Mouse (Mus musculus): Measurements from ENCODE around the gene Tex14. TPM values are rescaled to one million over a fixed set of nuclear protein-coding genes. Genes with fewer than 3 reads are reported as not detected.

The Tex14 gene
- polyA plus RNA-seq, 1 experiment, result 0.55 TPM

GRCm38 (mm10) chr11:87523967-87524366 lies 119.1 kb downstream of the Tex14 start:
- no peak overlapping the region for H3K4me3 ChIP-seq (ENCODE audit: control insufficient read depth, insufficient read depth, low read length)
- no peaks in the 10 kb centered on the region for H3K36me3 ChIP-seq (ENCODE audit: control insufficient read depth, insufficient read depth, low read length)
- no peak overlapping the region for H3K27ac ChIP-seq (ENCODE audit: control insufficient read depth, insufficient read depth, low read length)
- H3K4me1 ChIP-seq (replicated peaks; ENCODE audit: control insufficient read depth, insufficient read depth, low read length), result no peaks in the 10 kb centered on the region; the same call in 1 of the 2 replicates
- no peaks in the 10 kb centered on the region for H3K27me3 ChIP-seq (ENCODE audit: control insufficient read depth, insufficient read depth, low read length)
- DNase-seq, result no peak
- no peak for TF ChIP-seq POLR2A (IDR thresholded peaks at IDR 0.05; ENCODE audit: control insufficient read depth, extremely low read depth, insufficient read depth, low read length, poor library complexity)
- TF ChIP-seq CTCF (IDR thresholded peaks at IDR 0.05; ENCODE audit: borderline replicate concordance, control insufficient read depth, extremely low read depth, insufficient read depth, low read length, poor library complexity), result no peak

GRCm38 (mm10) chr11:87524780-87525179 lies 119.9 kb downstream of the Tex14 start:
- Histone ChIP-seq H3K36me3 (ENCODE audit: control insufficient read depth, insufficient read depth, low read length) (no peaks in the 10 kb centered on the region), H3K4me3 (ENCODE audit: control insufficient read depth, insufficient read depth, low read length) (no peak overlapping the region), H3K4me1 (replicated peaks; ENCODE audit: control insufficient read depth, insufficient read depth, low read length) (no peaks in the 10 kb centered on the region; the same call in 1 of the 2 replicates), H3K27me3 (ENCODE audit: control insufficient read depth, insufficient read depth, low read length) (no peaks in the 10 kb centered on the region), H3K27ac (ENCODE audit: control insufficient read depth, insufficient read depth, low read length) (no peak overlapping the region)
- no peak for DNase-seq
- TF ChIP-seq POLR2A (IDR thresholded peaks at IDR 0.05; ENCODE audit: control insufficient read depth, extremely low read depth, insufficient read depth, low read length, poor library complexity), result no peak
- TF ChIP-seq CTCF (IDR thresholded peaks at IDR 0.05; ENCODE audit: borderline replicate concordance, control insufficient read depth, extremely low read depth, insufficient read depth, low read length, poor library complexity), result no peak

GRCm38 (mm10) chr11:87527364-87527763 lies 122.5 kb downstream of the Tex14 start:
- 52% methylated on average over 3 of the region's 3 CpGs for WGBS
- no peak for DNase-seq
- no peaks in the 10 kb centered on the region for H3K27me3 ChIP-seq (ENCODE audit: control insufficient read depth, insufficient read depth, low read length)
- H3K4me1 ChIP-seq (replicated peaks; ENCODE audit: control insufficient read depth, insufficient read depth, low read length), result no peaks in the 10 kb centered on the region; the same call in 1 of the 2 replicates
- TF ChIP-seq CTCF (IDR thresholded peaks at IDR 0.05; ENCODE audit: borderline replicate concordance, control insufficient read depth, extremely low read depth, insufficient read depth, low read length, poor library complexity) (no peak), POLR2A (IDR thresholded peaks at IDR 0.05; ENCODE audit: control insufficient read depth, extremely low read depth, insufficient read depth, low read length, poor library complexity) (no peak)
- no peak overlapping the region for H3K27ac ChIP-seq (ENCODE audit: control insufficient read depth, insufficient read depth, low read length)
- H3K36me3 ChIP-seq (ENCODE audit: control insufficient read depth, insufficient read depth, low read length), result no peaks in the 10 kb centered on the region
- no peak overlapping the region for H3K4me3 ChIP-seq (ENCODE audit: control insufficient read depth, insufficient read depth, low read length)

- Histone ChIP-seq H3K4me3 (ENCODE audit: control insufficient read depth, insufficient read depth, low read length) (no peak overlapping the region), H3K36me3 (ENCODE audit: control insufficient read depth, insufficient read depth, low read length) (no peaks in the 10 kb centered on the region), H3K27me3 (ENCODE audit: control insufficient read depth, insufficient read depth, low read length) (no peaks in the 10 kb centered on the region), H3K27ac (ENCODE audit: control insufficient read depth, insufficient read depth, low read length) (no peak overlapping the region), H3K4me1 (replicated peaks; ENCODE audit: control insufficient read depth, insufficient read depth, low read length) (no peaks in the 10 kb centered on the region)
- TF ChIP-seq CTCF (IDR thresholded peaks at IDR 0.05; ENCODE audit: borderline replicate concordance, control insufficient read depth, extremely low read depth, insufficient read depth, low read length, poor library complexity) (no peak), POLR2A (IDR thresholded peaks at IDR 0.05; ENCODE audit: control insufficient read depth, extremely low read depth, insufficient read depth, low read length, poor library complexity) (no peak)
- DNase-seq, result peak; percentile 3
- WGBS, result 81% methylated on average over 4 of the region's 4 CpGs
Measured at GRCm38 (mm10) chr11:87527990-87528389, 123.1 kb downstream of the Tex14 start.

GRCm38 (mm10) chr11:87531695-87532094 lies 126.8 kb downstream of the Tex14 start:
- TF ChIP-seq CTCF (IDR thresholded peaks at IDR 0.05; ENCODE audit: borderline replicate concordance, control insufficient read depth, extremely low read depth, insufficient read depth, low read length, poor library complexity) (no peak), POLR2A (IDR thresholded peaks at IDR 0.05; ENCODE audit: control insufficient read depth, extremely low read depth, insufficient read depth, low read length, poor library complexity) (no peak)
- no peak for DNase-seq
- H3K36me3 ChIP-seq (ENCODE audit: control insufficient read depth, insufficient read depth, low read length), result no peaks in the 10 kb centered on the region
- H3K4me3 ChIP-seq (ENCODE audit: control insufficient read depth, insufficient read depth, low read length), result no peak overlapping the region
- no peaks in the 10 kb centered on the region for H3K27me3 ChIP-seq (ENCODE audit: control insufficient read depth, insufficient read depth, low read length)
- 77% methylated on average over 6 of the region's 6 CpGs for WGBS
- H3K27ac ChIP-seq (ENCODE audit: control insufficient read depth, insufficient read depth, low read length), result no peak overlapping the region
- no peaks in the 10 kb centered on the region for H3K4me1 ChIP-seq (replicated peaks; ENCODE audit: control insufficient read depth, insufficient read depth, low read length)

- no peak overlapping the region for H3K27ac ChIP-seq (ENCODE audit: control insufficient read depth, insufficient read depth, low read length)
- no peak for TF ChIP-seq CTCF (IDR thresholded peaks at IDR 0.05; ENCODE audit: borderline replicate concordance, control insufficient read depth, extremely low read depth, insufficient read depth, low read length, poor library complexity)
- TF ChIP-seq POLR2A (IDR thresholded peaks at IDR 0.05; ENCODE audit: control insufficient read depth, extremely low read depth, insufficient read depth, low read length, poor library complexity), result no peak
- no peak for DNase-seq
- H3K4me3 ChIP-seq (ENCODE audit: control insufficient read depth, insufficient read depth, low read length), result no peak overlapping the region
- WGBS, result 82% methylated on average over 8 of the region's 8 CpGs
- H3K36me3 ChIP-seq (ENCODE audit: control insufficient read depth, insufficient read depth, low read length), result no peaks in the 10 kb centered on the region
- H3K4me1 ChIP-seq (replicated peaks; ENCODE audit: control insufficient read depth, insufficient read depth, low read length), result peaks cover 6% of the 10 kb centered on the region
- H3K27me3 ChIP-seq (ENCODE audit: control insufficient read depth, insufficient read depth, low read length), result no peaks in the 10 kb centered on the region
Measured at GRCm38 (mm10) chr11:87542285-87542684, 137.4 kb downstream of the Tex14 start.

GRCm38 (mm10) chr11:87542906-87543305 lies 138.0 kb downstream of the Tex14 start:
- no peak for TF ChIP-seq POLR2A (IDR thresholded peaks at IDR 0.05; ENCODE audit: control insufficient read depth, extremely low read depth, insufficient read depth, low read length, poor library complexity)
- no peak for TF ChIP-seq CTCF (IDR thresholded peaks at IDR 0.05; ENCODE audit: borderline replicate concordance, control insufficient read depth, extremely low read depth, insufficient read depth, low read length, poor library complexity)
- no peak for DNase-seq
- WGBS, result 30% methylated on average over 3 of the region's 3 CpGs
- Histone ChIP-seq H3K4me3 (ENCODE audit: control insufficient read depth, insufficient read depth, low read length) (no peak overlapping the region), H3K4me1 (replicated peaks; ENCODE audit: control insufficient read depth, insufficient read depth, low read length) (peaks cover 6% of the 10 kb centered on the region), H3K36me3 (ENCODE audit: control insufficient read depth, insufficient read depth, low read length) (no peaks in the 10 kb centered on the region), H3K27ac (ENCODE audit: control insufficient read depth, insufficient read depth, low read length) (no peak overlapping the region), H3K27me3 (ENCODE audit: control insufficient read depth, insufficient read depth, low read length) (no peaks in the 10 kb centered on the region)

Measured in thymus, adult 2 months (tissue).